Mouse (Mus musculus) MEL (cell line): ENCODE measurements around the gene Lcn9.

Experiments used
- MAX ChIP-seq: IDR thresholded peaks from 2 replicates; pipeline ENCODE4 v1.6.1; 2011; ENCODE audit warnings: low read length, improper control_type of control experiment
- MEF2A ChIP-seq: IDR thresholded peaks from 2 replicates; pipeline ENCODE4 v1.6.1; 2014; ENCODE audit warnings: low read depth, mild to moderate bottlenecking, inconsistent platforms, low read length, improper control_type of control experiment; ENCODE audit not compliant: poor library complexity, insufficient replicate concordance, severe bottlenecking; ENCODE audit errors: extremely low read depth
- POLR2A ChIP-seq, 2 experiments: IDR thresholded peaks; 2 replicates each; pipeline ENCODE4 v1.6.1; 2011 to 2012; ENCODE audit warnings: low read length in 2 of 2, mild to moderate bottlenecking in 2 of 2, control low read depth in 1 of 2, improper control_type of control experiment in 1 of 2, low read depth in 1 of 2, moderate library complexity in 1 of 2; ENCODE audit not compliant: control insufficient read depth in 1 of 2, insufficient read depth in 1 of 2, poor library complexity in 1 of 2
- POLR2AphosphoS5 ChIP-seq: IDR thresholded peaks from 2 replicates; pipeline ENCODE4 v1.6.1; 2012; ENCODE audit warnings: low read depth, borderline replicate concordance, mild to moderate bottlenecking, inconsistent platforms, low read length, moderate library complexity, mixed read lengths
- SMC3 ChIP-seq: IDR thresholded peaks from 2 replicates; pipeline ENCODE4 v1.6.1; 2011; ENCODE audit warnings: low read depth, low read length, improper control_type of control experiment
- USF1 ChIP-seq: IDR thresholded peaks from 2 replicates; pipeline ENCODE4 v1.6.1; 2014; ENCODE audit warnings: low read depth, mild to moderate bottlenecking, inconsistent platforms, low read length, improper control_type of control experiment, moderate library complexity
- ZNF384 ChIP-seq: IDR thresholded peaks from 2 replicates; pipeline ENCODE4 v1.6.1; 2012; ENCODE audit warnings: low read depth, mild to moderate bottlenecking, inconsistent platforms, low read length, improper control_type of control experiment

DNA sequence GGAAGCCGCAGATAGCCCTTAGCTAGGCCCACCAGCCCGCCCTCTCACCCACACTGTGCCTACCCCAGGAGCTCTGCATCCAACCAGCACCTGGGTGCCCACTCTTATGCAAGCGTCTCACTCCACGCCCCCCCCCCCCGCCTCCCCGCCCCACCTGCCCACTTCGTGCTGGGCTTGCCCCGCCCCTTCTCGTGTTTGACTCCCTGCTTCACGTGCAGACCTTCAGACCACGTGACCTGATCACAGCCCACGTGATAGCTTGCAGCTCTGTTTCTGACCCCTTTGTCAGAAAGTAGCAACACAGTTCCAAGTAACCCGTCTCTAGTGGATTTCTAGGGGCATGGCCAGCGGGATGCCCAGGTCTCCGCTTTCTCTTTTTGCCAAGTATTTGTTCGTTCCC is 24.3 kb downstream of the Lcn9 start, which contains the start of gene Sohlh1:
- 0 out of 2 replicates have a peak, but pooled peaks have one; percentile 24 for TF ChIP-seq USF1
- no peak for TF ChIP-seq POLR2A (IDR thresholded peaks at IDR 0.05; ENCODE audit: control insufficient read depth in 1 of 2, insufficient read depth in 1 of 2, low read depth in 1 of 2, low read length in 2 of 2, poor library complexity in 1 of 2)
- TF ChIP-seq SMC3, result no peak
- TF ChIP-seq MEF2A, result no peak
- TF ChIP-seq MAX, result no peak
- no peak for TF ChIP-seq ZNF384
- no peak for TF ChIP-seq POLR2AphosphoS5
